Mouse (Mus musculus) frontal cortex, adult (tissue): ENCODE results near the gene Sycp2.
A peak's percentile ranks its signal among the peaks of the same experiment; 100 is the strongest.
"Not testable (repeated sequence)": the region's sequence is repeated elsewhere in the genome, so short reads cannot be mapped to it uniquely, and the experiment has no call there.

Experiments used
- ATAC-seq: cut with Nextera tagmentation; 2 replicates; pipeline ENCODE4 v1.9.2; 2017; ENCODE audit warnings: mild to moderate bottlenecking, moderate library complexity, mixed read lengths; ENCODE audit not compliant: low TSS enrichment

Sycp2 gene

GRCm38 (mm10) chr2:178413481-178414260 is 6.2 kb upstream of the Sycp2 start:
- ATAC-seq = no peak

- no peak for ATAC-seq
Observed at GRCm38 (mm10) chr2:178413081-178413480, 5.6 kb upstream of the Sycp2 start.

- ATAC-seq = peak; percentile 38
Observed at GRCm38 (mm10) chr2:178412598-178412997, 5.1 kb upstream of the Sycp2 start.

GRCm38 (mm10) chr2:178410286-178410685 is 2.8 kb upstream of the Sycp2 start:
- no peak for ATAC-seq

- no peak for ATAC-seq
Observed at GRCm38 (mm10) chr2:178409024-178409423, 1.5 kb upstream of the Sycp2 start.

- no peak for ATAC-seq
Observed at GRCm38 (mm10) chr2:178342597-178342996, 64.9 kb downstream of the Sycp2 start.

- ATAC-seq = not testable (repeated sequence)
Observed at GRCm38 (mm10) chr2:178342105-178342504, 65.4 kb downstream of the Sycp2 start.

- peak; percentile 59 for ATAC-seq
Observed at GRCm38 (mm10) chr2:178339044-178339443, 68.4 kb downstream of the Sycp2 start.

- peak; percentile 52; the same call in 1 of the 2 replicates for ATAC-seq
Observed at GRCm38 (mm10) chr2:178337878-178338277, 69.6 kb downstream of the Sycp2 start.

- no peak for ATAC-seq
Observed at GRCm38 (mm10) chr2:178329986-178330385, 77.5 kb downstream of the Sycp2 start.

GRCm38 (mm10) chr2:178329551-178329950 is 77.9 kb downstream of the Sycp2 start:
- ATAC-seq = peak; percentile 45

- ATAC-seq = peak; percentile 80
Observed at GRCm38 (mm10) chr2:178327466-178328040, 79.9 kb downstream of the Sycp2 start.

GRCm38 (mm10) chr2:178326750-178327465 is 80.6 kb downstream of the Sycp2 start:
- ATAC-seq = no peak

GRCm38 (mm10) chr2:178326067-178326466 is 81.4 kb downstream of the Sycp2 start:
- no peak for ATAC-seq

GRCm38 (mm10) chr2:178324818-178325217 is 82.7 kb downstream of the Sycp2 start:
- ATAC-seq = no peak

- ATAC-seq = no peak
Observed at GRCm38 (mm10) chr2:178324410-178324809, 83.1 kb downstream of the Sycp2 start.

GRCm38 (mm10) chr2:178321271-178321670 is 86.2 kb downstream of the Sycp2 start:
- peak; percentile 88 for ATAC-seq

- no peak for ATAC-seq
Observed at GRCm38 (mm10) chr2:178319766-178320165, 87.7 kb downstream of the Sycp2 start.

GRCm38 (mm10) chr2:178316281-178316680 is 91.2 kb downstream of the Sycp2 start:
- ATAC-seq = no peak

GRCm38 (mm10) chr2:178313539-178313938 is 93.9 kb downstream of the Sycp2 start:
- no peak for ATAC-seq

GRCm38 (mm10) chr2:178304669-178305068 is 102.8 kb downstream of the Sycp2 start:
- ATAC-seq = peak; percentile 66

GRCm38 (mm10) chr2:178304188-178304529 is 103.3 kb downstream of the Sycp2 start:
- no peak for ATAC-seq
